ENCODE assay signal across 9 mouse cellular contexts in genomic region chr19:5851481-5851971, GRCm38 (mm10). TPM values are rescaled to one million over a fixed set of nuclear protein-coding genes. Genes with fewer than 3 reads are reported as not detected.
DNase-seq lines count a peak whose midpoint lies in the region; ATAC-seq and TF ChIP-seq lines count a peak whose summit lies in the region.
"Had no signal": no experiment of that assay in that cellular context is flagged by ENCODE, and none has a peak within 500 bp of the region (broad histone marks: within the 10 kb centered on the region; RNA-seq: fewer than 3 reads in every experiment).

No protein-coding gene starts in this region.

- no peak overlapping the region for H3K4me3 ChIP-seq in left cerebral cortex, adult 2 months
- no peak overlapping the region for H3K4me3 ChIP-seq in macrophage (ENCODE audit: inconsistent target)

- H3K27ac ChIP-seq in left cerebral cortex, adult 2 months, result peak overlapping the region; percentile 24; the same call in 1 of the 2 replicates
- peak overlapping the region; percentile 100 for H3K27ac ChIP-seq in macrophage

- TF ChIP-seq CTCF in left cerebral cortex, adult 2 months (IDR thresholded peaks at IDR 0.05), result no peak

- peaks cover 31% of the 10 kb centered on the region; the same call in 1 of the 2 replicates for H3K36me3 ChIP-seq in macrophage (ENCODE audit: inconsistent target)

- peaks cover 43% of the 10 kb centered on the region for H3K79me2 ChIP-seq in macrophage (ENCODE audit: inconsistent target)

- no peak for DNase-seq in left cerebral cortex, adult 2 months (ENCODE audit: extremely low spot score in 1 of 2, low spot score in 2 of 2)
- DNase-seq in left cerebral cortex, postnatal 14 days (ENCODE audit: low spot score in 2 of 2), result no peak
- DNase-seq in adrenal gland, postnatal 36 days, result peak; percentile 63 to 67
- peak; percentile 62 to 66 for DNase-seq in heart, postnatal 10 days
- no peak for DNase-seq in thymus, postnatal 14 days
- DNase-seq in embryo, embryonic 11 days, result no peak
- DNase-seq: right cerebral cortex, postnatal 14 days had no signal

- no peak for ATAC-seq in megakaryocyte progenitor cell, adult 5-6 weeks (replicated peaks; ENCODE audit: poor library complexity)

- WGBS in macrophage (ENCODE audit: missing documents), result 93% methylated on average over 4 of the region's 5 CpGs

- intact Hi-C loops in left cerebral cortex, adult 2 months (cut with DNase I), result loop anchor here (2.0 kb wide), 1 partner anchor 23 kb away; the partner anchor contains the start of gene Frmd8
- intact Hi-C loops in left cerebral cortex, postnatal 14 days (cut with DNase I), result no loop called here
- intact Hi-C loops in heart, postnatal 10 days (cut with DNase I), result loop anchor here (5.0 kb wide), 1 partner anchor 159 kb away; no protein-coding TSS in a partner anchor

RNA-seq across cellular contexts. Expression of gene Frmd8, which starts 23.5 kb away (rescaled TPM):
- total RNA-seq in left cerebral cortex, adult 2 months (2021), result 10 to 100 TPM; 10.1 to 13.4 TPM
- total RNA-seq in left cerebral cortex, postnatal 14 days (2021), result 10 to 100 TPM; 11.1 to 12.1 TPM
- total RNA-seq in adrenal gland, postnatal 36 days (2021), result 10 to 100 TPM; 35.5 to 52.6 TPM
- total RNA-seq in heart, postnatal 10 days (2021), result 10 to 100 TPM; 19.0 to 20.5 TPM
- total RNA-seq in macrophage (2018; cell fraction: chromatin; rRNA removed), result 10 to 100 TPM in 20 of 26 experiments, 1 to 10 TPM in 6; 4.2 to 72.2 (median 26.5) TPM
- total RNA-seq in macrophage (2018; cell fraction: cytosol; rRNA removed), result 10 to 100 TPM; 14.6 to 30.6 (median 23.5) TPM
- 10 to 100 TPM in 25 of 26 experiments, 1 to 10 TPM in 1; 8.8 to 44.5 (median 22.9) TPM for total RNA-seq in macrophage (2018; cell fraction: nucleus; rRNA removed)
- 8.1 to 26.2 TPM (median 19.8 TPM) in 3 replicates for polyA plus RNA-seq in macrophage (2018)
- total RNA-seq in megakaryocyte progenitor cell, adult 5-6 weeks (2015), result 15.7 and 16.3 TPM in 2 replicates
- total RNA-seq in megakaryocyte progenitor cell, adult 5-6 weeks (2017), result 16.2 and 17.7 TPM in 2 replicates

RNA-seq across cellular contexts. Expression of gene Slc25a45, which starts 26.1 kb away (rescaled TPM):
- 1 to 10 TPM; 2.5 to 2.7 TPM for total RNA-seq in left cerebral cortex, adult 2 months (2021)
- 1 to 10 TPM; 2.8 to 3.0 TPM for total RNA-seq in left cerebral cortex, postnatal 14 days (2021)
- total RNA-seq in adrenal gland, postnatal 36 days (2021), result 10 to 100 TPM in 1 of 2 experiments, 1 to 10 TPM in 1; 9.4 to 33.2 TPM
- total RNA-seq in heart, postnatal 10 days (2021), result 1 to 10 TPM; 4.6 to 5.9 TPM
- total RNA-seq in macrophage (2018; cell fraction: chromatin; rRNA removed), result 100 to 1,000 TPM in 13 of 26 experiments, 10 to 100 TPM in 11, 1 to 10 TPM in 2; 8.2 to 252 (median 93.8) TPM
- total RNA-seq in macrophage (2018; cell fraction: cytosol; rRNA removed), result 10 to 100 TPM; 23.1 to 86.6 (median 55.7) TPM
- 100 to 1,000 TPM in 15 of 26 experiments, 10 to 100 TPM in 11; 18.0 to 263 (median 107) TPM for total RNA-seq in macrophage (2018; cell fraction: nucleus; rRNA removed)
- polyA plus RNA-seq in macrophage (2018), result 44.6 to 74.8 TPM (median 53.2 TPM) in 3 replicates
- total RNA-seq in megakaryocyte progenitor cell, adult 5-6 weeks (2015), result 28.7 and 30.5 TPM in 2 replicates
- 30.2 and 39.5 TPM in 2 replicates for total RNA-seq in megakaryocyte progenitor cell, adult 5-6 weeks (2017)

RNA-seq across cellular contexts. Expression of gene Tigd3, which starts 42.4 kb away (rescaled TPM):
- total RNA-seq in left cerebral cortex, adult 2 months (2021), result 1 to 10 TPM; 4.3 to 4.7 TPM
- total RNA-seq in left cerebral cortex, postnatal 14 days (2021), result 1 to 10 TPM; 5.6 to 5.9 TPM
- 1 to 10 TPM in 1 of 2 experiments, under 1 TPM in 1; 0.92 to 1.4 TPM for total RNA-seq in adrenal gland, postnatal 36 days (2021)
- 1 to 10 TPM; 1.1 to 1.2 TPM for total RNA-seq in heart, postnatal 10 days (2021)
- 1 to 10 TPM; 1.4 to 4.4 (median 2.5) TPM for total RNA-seq in macrophage (2018; cell fraction: chromatin; rRNA removed)
- total RNA-seq in macrophage (2018; cell fraction: cytosol; rRNA removed), result under 1 TPM in 24 of 26 experiments, not detected in 2; 0.07 to 0.34 (median 0.16) TPM
- 1 to 10 TPM in 25 of 26 experiments, under 1 TPM in 1; 0.81 to 6.3 (median 2.3) TPM for total RNA-seq in macrophage (2018; cell fraction: nucleus; rRNA removed)
- polyA plus RNA-seq in macrophage (2018), result 0.16 to 0.59 TPM (median 0.16 TPM) in 3 replicates
- 0.32 and 0.81 TPM in 2 replicates for total RNA-seq in megakaryocyte progenitor cell, adult 5-6 weeks (2015)
- 1.5 and 2.8 TPM in 2 replicates for total RNA-seq in megakaryocyte progenitor cell, adult 5-6 weeks (2017)

Comparison
In these comparisons a context has a peak if more than half of its experiments do, and no peak if none do; other contexts are left out.
1. DNase-seq: peak in adrenal gland, postnatal 36 days (2 of 2) and heart, postnatal 10 days (2 of 2); none in left cerebral cortex, adult 2 months (0 of 2), left cerebral cortex, postnatal 14 days (0 of 2), thymus, postnatal 14 days (single experiment) and embryo, embryonic 11 days (single experiment).